Comparison of ENCODE assay signal across 11 mouse cellular contexts in the genomic region with DNA sequence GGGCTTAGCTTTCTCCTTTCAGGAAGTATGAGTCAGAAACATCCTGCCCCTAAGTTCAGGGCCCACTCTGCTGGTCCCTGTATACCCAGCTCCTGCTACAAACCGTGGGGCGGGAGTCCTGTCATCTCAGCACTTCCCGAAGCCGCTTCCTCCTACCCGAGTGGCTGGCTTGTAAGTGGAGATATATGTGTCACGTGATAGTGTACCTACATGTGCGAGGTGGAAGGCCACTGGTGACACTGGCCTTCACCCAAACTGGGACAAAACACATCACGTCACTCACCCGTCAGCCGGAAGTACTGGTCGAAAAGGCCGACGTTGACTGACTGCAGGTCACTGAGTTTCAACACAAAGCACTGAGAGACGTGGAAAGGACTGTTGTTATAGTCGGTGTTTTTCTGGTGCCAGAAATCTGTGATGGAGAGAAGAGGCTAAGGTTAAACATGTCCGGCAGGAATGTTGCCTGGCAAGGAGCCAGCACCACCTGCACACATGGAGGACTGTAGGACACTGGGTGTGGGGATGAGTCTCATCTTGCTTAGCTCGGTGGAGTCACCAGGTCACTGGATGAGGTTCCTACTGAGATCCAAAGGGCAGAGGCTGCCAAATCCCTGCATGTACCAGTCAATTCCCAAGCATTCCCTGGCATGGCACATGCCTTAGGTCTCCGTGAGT. TPM values are rescaled to one million over a fixed set of nuclear protein-coding genes. Genes with fewer than 3 reads are reported as not detected.
A peak's percentile ranks its signal among the peaks of the same experiment; 100 is the strongest.
DNase-seq lines count a peak whose midpoint lies in the region; TF ChIP-seq lines count a peak whose summit lies in the region.
"Had no signal": no experiment of that assay in that cellular context is flagged by ENCODE, and none has a peak within 500 bp of the region (broad histone marks: within the 10 kb centered on the region; RNA-seq: fewer than 3 reads in every experiment).

No protein-coding gene starts in this region.

- peak overlapping the region; percentile 15 for H3K27ac ChIP-seq in layer of hippocampus, adult 2 months

- TF ChIP-seq CTCF in layer of hippocampus, adult 2 months (conservative IDR thresholded peaks at IDR 0.05) = no peak

- DNase-seq in adrenal gland, adult (ENCODE audit: inconsistent age in 2 of 2, low spot score in 1 of 2) = peak; percentile 46 to 78
- no peak for DNase-seq in adrenal gland, postnatal 4 days (ENCODE audit: low spot score in 2 of 2)
- no peak for DNase-seq in layer of hippocampus, adult 2 months (ENCODE audit: low spot score in 2 of 2)
- no peak for DNase-seq in layer of hippocampus, postnatal 10 days (ENCODE audit: low spot score in 2 of 2)
- DNase-seq in cerebellum, postnatal 10 days = peak; percentile 60 to 66
- DNase-seq in kidney, postnatal 36 days = peak; percentile 61 to 63
- no peak for DNase-seq in left cerebral cortex, postnatal 14 days (ENCODE audit: low spot score in 2 of 2)
- DNase-seq in layer of hippocampus, adult 8-10 months (ENCODE audit: low spot score in 2 of 2) = no peak
- DNase-seq: gastrocnemius, postnatal 14 days; lung, postnatal 10 days; thymus, postnatal 25 days had no signal

- H3K4me3 ChIP-seq in layer of hippocampus, adult 2 months = no peak overlapping the region

- intact Hi-C loops in left cerebral cortex, postnatal 14 days (cut with DNase I) = no loop called here

RNA-seq across cellular contexts. Expression of a gene that starts 4.5 kb away (rescaled TPM):
- 100 to 1,000 TPM in 1 of 2 experiments, 10 to 100 TPM in 1; 94.1 to 101 TPM for total RNA-seq in adrenal gland, postnatal 4 days (2021)
- 10 to 100 TPM; 23.2 TPM for total RNA-seq in layer of hippocampus, adult 2 months (2021)
- 10 to 100 TPM; 26.9 to 40.4 TPM for total RNA-seq in layer of hippocampus, postnatal 10 days (2021)
- total RNA-seq in left cerebral cortex, postnatal 14 days (2021) = 10 to 100 TPM; 26.8 to 31.4 TPM
- total RNA-seq in layer of hippocampus, adult 8-10 months (2022) = 10 to 100 TPM; 17.6 to 27.0 (median 25.1) TPM

RNA-seq across cellular contexts. Expression of a gene that starts 35.2 kb away (rescaled TPM):
- 10 to 100 TPM in 1 of 2 experiments, 1 to 10 TPM in 1; 5.0 to 13.9 TPM for total RNA-seq in adrenal gland, postnatal 4 days (2021)
- total RNA-seq in layer of hippocampus, adult 2 months (2021) = 1 to 10 TPM; 2.4 to 2.9 TPM
- total RNA-seq in layer of hippocampus, postnatal 10 days (2021) = 1 to 10 TPM in 1 of 2 experiments, under 1 TPM in 1; 0.67 to 2.0 TPM
- 10 to 100 TPM; 25.5 to 36.3 TPM for total RNA-seq in left cerebral cortex, postnatal 14 days (2021)
- 1 to 10 TPM; 2.3 to 3.7 (median 2.9) TPM for total RNA-seq in layer of hippocampus, adult 8-10 months (2022)

RNA-seq across cellular contexts. Expression of a gene that starts 42.1 kb away (rescaled TPM):
- 10 to 100 TPM; 82.1 to 84.4 TPM for total RNA-seq in adrenal gland, postnatal 4 days (2021)
- 10 to 100 TPM; 12.6 to 13.4 TPM for total RNA-seq in layer of hippocampus, adult 2 months (2021)
- 10 to 100 TPM; 18.0 to 22.5 TPM for total RNA-seq in layer of hippocampus, postnatal 10 days (2021)
- 1 to 10 TPM; 5.7 to 6.4 TPM for total RNA-seq in left cerebral cortex, postnatal 14 days (2021)
- 1 to 10 TPM; 5.9 to 8.8 (median 7.8) TPM for total RNA-seq in layer of hippocampus, adult 8-10 months (2022)

RNA-seq across cellular contexts. Expression of a gene that starts 43.8 kb away (rescaled TPM):
- total RNA-seq in adrenal gland, postnatal 4 days (2021) = 100 to 1,000 TPM; 496 to 522 TPM
- 100 to 1,000 TPM; 472 to 491 TPM for total RNA-seq in layer of hippocampus, adult 2 months (2021)
- total RNA-seq in layer of hippocampus, postnatal 10 days (2021) = 100 to 1,000 TPM; 424 to 481 TPM
- 100 to 1,000 TPM; 393 to 408 TPM for total RNA-seq in left cerebral cortex, postnatal 14 days (2021)
- total RNA-seq in layer of hippocampus, adult 8-10 months (2022) = 100 to 1,000 TPM; 432 to 530 (median 469) TPM

RNA-seq across cellular contexts. Expression of a gene that starts 44.2 kb away (rescaled TPM):
- total RNA-seq in adrenal gland, postnatal 4 days (2021) = 10 to 100 TPM; 62.0 to 76.4 TPM
- 10 to 100 TPM; 26.4 to 28.0 TPM for total RNA-seq in layer of hippocampus, adult 2 months (2021)
- total RNA-seq in layer of hippocampus, postnatal 10 days (2021) = 10 to 100 TPM; 32.5 to 33.5 TPM
- 10 to 100 TPM; 27.3 to 28.2 TPM for total RNA-seq in left cerebral cortex, postnatal 14 days (2021)
- 10 to 100 TPM; 19.5 to 43.1 (median 26.7) TPM for total RNA-seq in layer of hippocampus, adult 8-10 months (2022)

Comparison
In these comparisons a context has a peak if more than half of its experiments do, and no peak if none do; other contexts are left out.
1. DNase-seq: peak in adrenal gland, adult (2 of 2), cerebellum, postnatal 10 days (2 of 2) and kidney, postnatal 36 days (2 of 2); none in adrenal gland, postnatal 4 days (0 of 2), layer of hippocampus, adult 2 months (0 of 2), layer of hippocampus, postnatal 10 days (0 of 2), left cerebral cortex, postnatal 14 days (0 of 2) and layer of hippocampus, adult 8-10 months (0 of 2).